Mouse (Mus musculus) naive thymus-derived CD4-positive, alpha-beta T cell, adult 5 months (primary cell): ENCODE data around the gene Ppih. TPM values are rescaled to one million over a fixed set of nuclear protein-coding genes. Genes with fewer than 3 reads are reported as not detected.

ENCODE experiments used
- polyA plus RNA-seq: library from polyadenylated mRNA; unstranded; fragments of 100-300 nt; shearing (Covaris generic); gene quantifications from one replicate; pipeline ENCODE4 v1.2.1, GENCODE M21; 2017

The Ppih gene
- polyA plus RNA-seq = 24.0 TPM

GRCm38 (mm10) chr4:119320131-119320830 is at the start of gene Ppih:
TSS of gene Ppih (minus strand) at chr4:119320546.

GRCm38 (mm10) chr4:119294415-119295133 is 25.8 kb downstream of the Ppih start, which contains the start of gene Ybx1:
TSS of gene Ybx1 (minus strand) at chr4:119294604.

GRCm38 (mm10) chr4:119255351-119255750 is 65.0 kb downstream of the Ppih start, which contains the start of gene Cldn19:
TSS of gene Cldn19 (plus strand) at chr4:119255414.

Other genes starting within 250 kb of the Ppih start
- 70.4 TPM for gene Slc2a1, start 211.8 kb downstream of the Ppih start, polyA plus RNA-seq
- 0.82 TPM for gene Zfp691, start 146.4 kb downstream of the Ppih start, polyA plus RNA-seq
- gene Ermap, start 130.5 kb downstream of the Ppih start, polyA plus RNA-seq = 0.42 TPM
- gene Svbp, start 125.2 kb downstream of the Ppih start, polyA plus RNA-seq = 30.6 TPM
- gene Tmem269, start 102.3 kb downstream of the Ppih start, polyA plus RNA-seq = 0.35 TPM
- 7.5 TPM for gene AU022252, start 87.8 kb downstream of the Ppih start, polyA plus RNA-seq
- 4.6 TPM for gene P3h1, start 87.6 kb downstream of the Ppih start, polyA plus RNA-seq
- not detected for gene Cldn19, start 65.1 kb downstream of the Ppih start, polyA plus RNA-seq
- gene Ybx1, start 25.9 kb downstream of the Ppih start, polyA plus RNA-seq = 472 TPM
- gene Ccdc30, start 95.0 kb upstream of the Ppih start, polyA plus RNA-seq = 13.0 TPM
- 17.4 TPM for gene Ppcs, start 101.9 kb upstream of the Ppih start, polyA plus RNA-seq
- not detected for gene Zmynd12, start 102.3 kb upstream of the Ppih start, polyA plus RNA-seq
- gene Rimkla, start 172.1 kb upstream of the Ppih start, polyA plus RNA-seq = 0.67 TPM
- 63.5 TPM for gene Foxj3, start 216.5 kb upstream of the Ppih start, polyA plus RNA-seq
- gene Frg2f1, start 219.0 kb upstream of the Ppih start, polyA plus RNA-seq = 3.8 TPM